Mouse (Mus musculus): ENCODE measurements around the gene Ints14. TPM values are rescaled to one million over a fixed set of nuclear protein-coding genes. Genes with fewer than 3 reads are reported as not detected.

Ints14 gene
- polyA plus RNA-seq, 2 experiments, result 14.8 to 23.3 TPM

DNA sequence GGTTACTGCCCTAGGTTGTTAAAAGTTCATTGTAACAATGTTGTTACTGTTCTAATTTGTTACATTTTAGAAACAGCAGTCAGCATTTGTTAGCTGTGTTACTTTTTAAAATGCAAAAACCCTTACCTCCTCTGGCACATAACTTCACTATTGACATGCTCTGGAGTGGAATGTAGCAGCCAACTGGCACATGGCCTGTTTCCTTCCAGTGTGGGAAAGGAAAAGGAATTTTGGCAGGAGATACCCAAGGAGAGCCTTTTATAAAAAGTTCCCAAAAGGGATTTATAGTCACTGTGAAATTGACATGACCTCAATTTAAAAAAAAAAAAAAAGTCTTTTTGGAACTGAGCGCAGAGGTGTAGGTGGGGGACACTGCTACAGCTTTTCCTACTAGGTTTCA is 75.8 kb downstream of the Ints14 start:
- Histone ChIP-seq H3K36me3 (replicated peaks; ENCODE audit: control insufficient read depth, insufficient read depth, low read depth) (peaks cover 46% of the 10 kb centered on the region), H3K27ac (no peak overlapping the region), H3K27me3 (ENCODE audit: control insufficient read depth, insufficient read depth, low read length) (no peaks in the 10 kb centered on the region), H3K4me1 (replicated peaks; ENCODE audit: control insufficient read depth in 2 of 2, insufficient read depth in 2 of 2, low read length in 1 of 2) (peaks cover 11 to 12% of the 10 kb centered on the region in 2 experiments), H3K4me3 (ENCODE audit: insufficient read depth in 1 of 2, low read depth in 2 of 2, low read length in 2 of 2) (no peak overlapping the region), H3K9ac (replicated peaks) (no peak overlapping the region), H3K9me3 (ENCODE audit: control insufficient read depth, low read length) (no peaks in the 10 kb centered on the region; the same call in 1 of the 2 replicates), H3K4me2 (ENCODE audit: low read depth) (no peak overlapping the region)
- no peak for DNase-seq (ENCODE audit: low read depth in 3 of 3, low spot score in 3 of 3)
- 93% methylated on average over 1 of the region's 1 CpGs for WGBS (ENCODE audit: insufficient replicate concordance)
- ATAC-seq (ENCODE audit: insufficient read depth), result no peak
- TF ChIP-seq EP300 (IDR thresholded peaks at IDR 0.05; ENCODE audit: low read depth) (no peak), CTCF (IDR thresholded peaks at IDR 0.05; ENCODE audit: low read depth) (no peak)

Small RNA genes within 50 kb of the gene (microRNA-seq; reads per million reads assigned to microRNA genes)
- not detected for gene Gm25640

Other genes with a start within 250 kb of the Ints14 start
- 37.0 and 89.6 TPM in 2 replicates for gene Rab11a, start 223.1 kb upstream of the Ints14 start, polyA plus RNA-seq (2012; rRNA removed)
- gene Rab11a, start 223.1 kb upstream of the Ints14 start, polyA plus RNA-seq (2014; fragmentation: Nextera tagmentation; extraction: Ambion mirVana), result 233 and 243 TPM in 2 replicates
- 29.0 and 36.1 TPM in 2 replicates for gene Dennd4a, start 149.6 kb upstream of the Ints14 start, polyA plus RNA-seq (2012; rRNA removed)
- 29.3 and 32.5 TPM in 2 replicates for gene Dennd4a, start 149.6 kb upstream of the Ints14 start, polyA plus RNA-seq (2014; fragmentation: Nextera tagmentation; extraction: Ambion mirVana)
- 0.02 and 0.03 TPM in 2 replicates for gene Slc24a1, start 9.3 kb upstream of the Ints14 start, polyA plus RNA-seq (2012; rRNA removed)
- 0.03 TPM in 1 of 2 replicates, not detected in the other for gene Slc24a1, start 9.3 kb upstream of the Ints14 start, polyA plus RNA-seq (2014; fragmentation: Nextera tagmentation; extraction: Ambion mirVana)
- gene Hacd3, start 60.8 kb downstream of the Ints14 start, polyA plus RNA-seq (2012; rRNA removed), result 17.9 and 22.9 TPM in 2 replicates
- 19.6 and 22.9 TPM in 2 replicates for gene Hacd3, start 60.8 kb downstream of the Ints14 start, polyA plus RNA-seq (2014; fragmentation: Nextera tagmentation; extraction: Ambion mirVana)
- 16.8 and 18.5 TPM in 2 replicates for gene Dpp8, start 71.5 kb downstream of the Ints14 start, polyA plus RNA-seq (2012; rRNA removed)
- gene Dpp8, start 71.5 kb downstream of the Ints14 start, polyA plus RNA-seq (2014; fragmentation: Nextera tagmentation; extraction: Ambion mirVana), result 11.7 and 13.6 TPM in 2 replicates
- 4.6 and 4.9 TPM in 2 replicates for gene Igdcc4, start 140.6 kb downstream of the Ints14 start, polyA plus RNA-seq (2012; rRNA removed)
- 4.5 and 5.4 TPM in 2 replicates for gene Igdcc4, start 140.6 kb downstream of the Ints14 start, polyA plus RNA-seq (2014; fragmentation: Nextera tagmentation; extraction: Ambion mirVana)
- gene Igdcc3, start 180.3 kb downstream of the Ints14 start, polyA plus RNA-seq (2012; rRNA removed), result 0.06 and 0.10 TPM in 2 replicates
- 0.06 and 0.13 TPM in 2 replicates for gene Igdcc3, start 180.3 kb downstream of the Ints14 start, polyA plus RNA-seq (2014; fragmentation: Nextera tagmentation; extraction: Ambion mirVana)
- gene Parp16, start 234.4 kb downstream of the Ints14 start, polyA plus RNA-seq (2012; rRNA removed), result 4.9 and 5.7 TPM in 2 replicates
- 7.2 and 9.3 TPM in 2 replicates for gene Parp16, start 234.4 kb downstream of the Ints14 start, polyA plus RNA-seq (2014; fragmentation: Nextera tagmentation; extraction: Ambion mirVana)